Mouse (Mus musculus) brain, embryonic 14.5 days (tissue): ENCODE measurements around the gene Olfr389. TPM values are rescaled to one million over a fixed set of nuclear protein-coding genes. Genes with fewer than 3 reads are reported as not detected.

ENCODE experiments used
- DNase-seq: peaks from one replicate; pipeline ENCODE4 v3.0.0-alpha.2; 2011; ENCODE audit warnings: low read depth
- CTCF ChIP-seq: fragments of 200-500 bp; IDR thresholded peaks from 2 replicates; pipeline ENCODE4 v1.5.1; 2012; ENCODE audit warnings: inconsistent platforms, mild to moderate bottlenecking, moderate library complexity, borderline replicate concordance; ENCODE audit not compliant: insufficient read depth, insufficient read length; ENCODE audit errors: extremely low read depth
- POLR2A ChIP-seq: fragments of 200-500 bp; IDR thresholded peaks from 2 replicates; pipeline ENCODE4 v1.6.1; 2012; ENCODE audit warnings: mild to moderate bottlenecking, inconsistent platforms, borderline replicate concordance; ENCODE audit not compliant: poor library complexity, insufficient read depth, insufficient read length, severe bottlenecking; ENCODE audit errors: extremely low read depth
- polyA plus RNA-seq: library from polyadenylated mRNA; depleted of rRNA; stranded (reverse); fragments of >200 nt; gene quantifications from 2 replicates; pipeline ENCODE4 v1.2.3, GENCODE M21; 2012; rRNA removed

Olfr389 gene
- not detected in 2 replicates for polyA plus RNA-seq

DNA sequence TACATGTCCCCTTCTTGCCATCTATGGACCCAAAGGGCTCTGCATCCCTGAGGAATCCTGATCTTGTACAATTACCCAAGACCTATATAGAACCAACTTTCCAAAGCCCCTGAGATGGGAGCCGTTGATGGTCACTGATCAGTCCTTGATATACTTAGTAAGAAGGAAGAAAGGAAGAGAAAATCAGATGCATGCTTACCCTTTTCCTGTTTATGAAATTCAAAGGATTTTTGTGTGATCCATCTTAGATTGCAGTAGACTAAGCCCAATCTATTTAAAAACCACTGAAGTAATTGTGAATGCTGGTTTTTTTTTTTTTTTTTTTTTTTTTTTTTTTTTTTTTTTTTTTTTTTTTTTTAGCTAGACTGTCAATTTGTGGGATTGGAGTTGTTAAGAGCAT lies at the start of gene Olfr389:
Olfr389 (minus strand) TSS at position 101 of the 400 bp plus-strand sequence.
- TF ChIP-seq POLR2A = no peak
- no peak for TF ChIP-seq CTCF
- no peak for DNase-seq

DNA sequence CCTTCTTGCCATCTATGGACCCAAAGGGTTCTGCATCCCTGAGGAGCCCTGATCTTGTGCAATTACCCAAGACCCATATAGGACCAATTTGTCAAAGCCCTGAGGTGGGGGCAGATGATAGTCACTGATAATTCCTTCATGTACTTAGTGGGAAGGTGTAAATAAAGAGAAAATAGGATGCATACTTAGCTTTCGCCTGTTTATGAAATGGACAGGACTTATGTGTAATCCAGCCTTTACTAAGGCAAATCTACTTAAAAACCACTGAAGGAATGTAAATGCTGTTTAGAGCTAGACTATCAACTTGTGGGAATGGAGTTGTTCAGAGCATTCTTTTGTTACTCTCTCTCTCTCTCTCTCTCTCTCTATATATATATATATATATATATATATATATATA lies 36.4 kb upstream of the Olfr389 start, which contains the start of gene Olfr392:
Olfr392 (minus strand) TSS at position 101 of the 400 bp plus-strand sequence.
- DNase-seq = no peak
- TF ChIP-seq CTCF (no peak), POLR2A (no peak)

DNA sequence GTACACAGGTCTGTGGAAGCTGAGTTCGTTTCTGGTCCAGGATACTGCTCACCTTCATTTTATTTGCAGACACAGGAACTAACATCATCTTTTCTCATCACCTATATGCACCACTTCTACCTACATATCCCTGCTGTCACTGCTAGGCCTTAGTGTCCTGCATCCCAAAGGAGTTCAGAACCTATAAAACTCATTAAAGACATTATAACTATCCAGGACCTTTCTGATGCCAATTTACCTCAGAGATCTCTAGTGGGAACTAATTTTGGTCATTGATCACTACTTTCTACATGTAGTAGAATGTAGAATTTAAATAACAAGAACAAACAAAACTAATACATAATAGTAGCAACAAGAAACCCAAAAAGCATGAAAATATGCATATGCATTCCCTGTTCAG lies 22.4 kb upstream of the Olfr389 start, which contains the start of gene Olfr391-ps:
Olfr391-ps (minus strand) TSS at position 101 of the 400 bp plus-strand sequence.
- TF ChIP-seq CTCF (no peak), POLR2A (no peak)
- DNase-seq = no peak

DNA sequence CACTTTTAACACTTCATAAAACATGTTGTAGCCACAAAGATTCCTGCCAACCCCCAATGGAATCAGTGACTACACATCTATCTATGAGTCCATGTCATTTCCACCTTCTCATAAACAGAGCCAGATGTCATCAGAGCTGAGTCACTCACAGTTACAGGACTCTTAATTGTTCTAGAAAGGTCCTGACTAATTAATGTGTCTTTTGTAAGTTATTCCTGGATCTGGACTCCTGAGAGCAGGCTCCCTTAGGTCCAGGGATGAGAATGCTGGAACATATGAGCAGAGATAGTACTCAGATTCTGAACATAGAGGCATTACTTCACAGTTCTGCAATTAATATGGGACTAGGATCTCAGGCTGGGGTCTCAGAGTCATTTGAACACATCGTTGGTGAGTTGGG lies 2.2 kb upstream of the Olfr389 start, which contains the start of gene Olfr390:
Olfr390 (plus strand) TSS at position 301 of the 400 bp plus-strand sequence.
- TF ChIP-seq POLR2A = no peak
- TF ChIP-seq CTCF = no peak
- DNase-seq = no peak

DNA sequence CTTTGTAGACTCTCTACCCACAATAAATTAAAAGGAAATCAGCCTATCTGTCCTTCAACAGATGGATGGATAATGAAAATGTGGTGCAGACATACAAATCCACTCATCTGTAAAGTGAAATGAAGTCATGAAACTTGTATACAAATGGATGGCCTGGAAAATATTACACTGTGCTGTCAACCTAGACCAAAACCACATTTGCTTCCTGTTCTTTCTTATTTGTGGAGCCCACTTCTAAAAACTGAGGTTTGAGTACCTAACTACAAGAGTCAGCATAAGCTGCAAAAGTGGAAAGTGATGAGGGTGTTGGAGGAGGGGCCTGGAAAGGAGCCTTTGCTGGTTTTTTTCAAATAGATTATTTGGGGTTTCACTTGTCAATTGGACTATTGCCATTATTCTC lies 21.4 kb downstream of the Olfr389 start:
- DNase-seq = no peak
- no peak for TF ChIP-seq CTCF

Other genes starting within 250 kb of the Olfr389 start
- not detected in 2 replicates for gene Olfr385, start 187.7 kb downstream of the Olfr389 start, polyA plus RNA-seq
- gene Olfr384, start 182.1 kb downstream of the Olfr389 start, polyA plus RNA-seq = not detected in 2 replicates
- gene Zfp735, start 91.9 kb downstream of the Olfr389 start, polyA plus RNA-seq = not detected in 2 replicates
- not detected in 2 replicates for gene Olfr390, start 2.3 kb upstream of the Olfr389 start, polyA plus RNA-seq
- gene Olfr391-ps, start 22.3 kb upstream of the Olfr389 start, polyA plus RNA-seq = not detected in 2 replicates
- gene Olfr392, start 36.3 kb upstream of the Olfr389 start, polyA plus RNA-seq = not detected in 2 replicates
- not detected in 2 replicates for gene Olfr393, start 70.7 kb upstream of the Olfr389 start, polyA plus RNA-seq
- not detected in 2 replicates for gene Olfr394, start 110.1 kb upstream of the Olfr389 start, polyA plus RNA-seq
- gene Olfr395, start 128.6 kb upstream of the Olfr389 start, polyA plus RNA-seq = not detected in 2 replicates
- gene Olfr23, start 156.0 kb upstream of the Olfr389 start, polyA plus RNA-seq = not detected in 2 replicates
- gene Olfr397, start 180.1 kb upstream of the Olfr389 start, polyA plus RNA-seq = not detected in 2 replicates
- gene Olfr398, start 209.7 kb upstream of the Olfr389 start, polyA plus RNA-seq = not detected in 2 replicates